Comparison of ENCODE assay signal across 24 mouse cellular contexts in the genomic region with DNA sequence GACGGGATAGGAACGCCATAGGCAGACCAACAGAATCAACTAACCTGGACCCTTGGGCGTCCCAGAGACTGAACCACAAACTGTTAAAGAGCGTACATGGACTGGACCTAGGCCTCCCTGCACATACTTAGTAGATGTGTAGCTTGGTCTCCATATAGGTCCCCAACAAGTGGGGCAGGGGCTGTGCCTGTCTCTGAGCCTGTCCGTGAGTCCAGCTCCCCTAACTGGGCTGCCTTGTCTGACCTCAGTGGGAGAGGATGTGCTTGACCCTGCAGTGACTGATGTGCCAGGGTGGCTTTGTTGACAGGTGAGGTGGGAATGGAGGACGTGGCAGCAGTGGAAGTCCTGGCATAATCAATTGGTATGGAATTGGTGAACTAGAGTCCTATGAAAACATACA. TPM values are rescaled to one million over a fixed set of nuclear protein-coding genes. Genes with fewer than 3 reads are reported as not detected.
DNase-seq lines count a peak whose midpoint lies in the region; ATAC-seq lines count a peak whose summit lies in the region.
"Had no signal": no experiment of that assay in that cellular context is flagged by ENCODE, and none has a peak within 500 bp of the region (broad histone marks: within the 10 kb centered on the region; RNA-seq: fewer than 3 reads in every experiment).

No protein-coding gene starts in this region.

- H3K27me3 ChIP-seq in limb, embryonic 11.5 days (ENCODE audit: control insufficient read depth, insufficient read depth, low read length): no peaks in the 10 kb centered on the region
- H3K27me3 ChIP-seq in limb, embryonic 10.5 days (ENCODE audit: low read depth, poor library complexity, severe bottlenecking): no peaks in the 10 kb centered on the region
- H3K27me3 ChIP-seq in midbrain, embryonic 11.5 days (ENCODE audit: control insufficient read depth, insufficient read depth, low read length): no peaks in the 10 kb centered on the region
- H3K27me3 ChIP-seq in midbrain, embryonic 10.5 days (ENCODE audit: low read depth, poor library complexity, severe bottlenecking): no peaks in the 10 kb centered on the region
- H3K27me3 ChIP-seq: embryonic facial prominence, embryonic 13.5 days; embryonic facial prominence, embryonic 15.5 days; forebrain, embryonic 12.5 days had no signal

- peak; percentile 18 for DNase-seq in limb, embryonic 11.5 days (ENCODE audit: low spot score)
- DNase-seq in limb, embryonic 10.5 days (ENCODE audit: low spot score): no peak
- peak; percentile 12 for DNase-seq in midbrain, embryonic 11.5 days (ENCODE audit: low spot score, missing footprints)
- no peak for DNase-seq in midbrain, embryonic 10.5 days (ENCODE audit: low spot score)
- DNase-seq in lung, postnatal 4 days: no peak
- DNase-seq: adrenal gland, adult 2 months; adrenal gland, postnatal 10 days; adrenal gland, postnatal 25 days; cerebellum, adult 11 months; cerebellum, adult 18-20 months; cerebellum, adult 8-10 months; cerebellum, adult 9-11 months; cerebellum, postnatal 14 days; cerebellum, postnatal 36 days; embryo, embryonic 11 days had no signal

- no peak overlapping the region for H3K9ac ChIP-seq in limb, embryonic 11.5 days (ENCODE audit: low read length)
- H3K9ac ChIP-seq in midbrain, embryonic 11.5 days (ENCODE audit: low read length): no peak overlapping the region
- H3K9ac ChIP-seq: embryonic facial prominence, embryonic 13.5 days; embryonic facial prominence, embryonic 15.5 days; forebrain, embryonic 12.5 days had no signal

- WGBS in limb, embryonic 11.5 days: 88% methylated on average over 6 of the region's 6 CpGs
- 85% methylated on average over 6 of the region's 6 CpGs for WGBS in limb, embryonic 10.5 days
- 87% methylated on average over 6 of the region's 6 CpGs for WGBS in midbrain, embryonic 11.5 days
- WGBS in midbrain, embryonic 10.5 days: 90% methylated on average over 6 of the region's 6 CpGs

- H3K4me1 ChIP-seq in limb, embryonic 11.5 days (ENCODE audit: control insufficient read depth, insufficient read depth, low read length): no peaks in the 10 kb centered on the region
- peaks cover 6% of the 10 kb centered on the region for H3K4me1 ChIP-seq in limb, embryonic 10.5 days
- no peaks in the 10 kb centered on the region for H3K4me1 ChIP-seq in midbrain, embryonic 11.5 days (ENCODE audit: control insufficient read depth, insufficient read depth, low read length)
- H3K4me1 ChIP-seq in midbrain, embryonic 10.5 days: 0 out of 2 replicates have a peak, but pooled peaks cover 3% of the 10 kb centered on the region
- H3K4me1 ChIP-seq: embryonic facial prominence, embryonic 13.5 days; embryonic facial prominence, embryonic 15.5 days; forebrain, embryonic 12.5 days had no signal

- H3K4me3 ChIP-seq in limb, embryonic 11.5 days (ENCODE audit: low read depth, low read length): no peak overlapping the region
- no peak overlapping the region for H3K4me3 ChIP-seq in limb, embryonic 10.5 days
- no peak overlapping the region for H3K4me3 ChIP-seq in midbrain, embryonic 11.5 days (ENCODE audit: low read depth, low read length)
- H3K4me3 ChIP-seq in midbrain, embryonic 10.5 days: no peak overlapping the region
- H3K4me3 ChIP-seq: embryonic facial prominence, embryonic 13.5 days; embryonic facial prominence, embryonic 15.5 days; erythroblast, embryonic 14.5 days; forebrain, embryonic 10.5 days; forebrain, embryonic 12.5 days had no signal

- H3K36me3 ChIP-seq in limb, embryonic 11.5 days (ENCODE audit: control insufficient read depth, insufficient read depth, low read length): no peaks in the 10 kb centered on the region
- peaks cover 7% of the 10 kb centered on the region for H3K36me3 ChIP-seq in limb, embryonic 10.5 days
- no peaks in the 10 kb centered on the region; the same call in 1 of the 2 replicates for H3K36me3 ChIP-seq in midbrain, embryonic 11.5 days (ENCODE audit: control insufficient read depth, insufficient read depth, low read length)
- peaks cover 7% of the 10 kb centered on the region; the same call in 1 of the 2 replicates for H3K36me3 ChIP-seq in midbrain, embryonic 10.5 days

- no peak for ATAC-seq in limb, embryonic 11.5 days (ENCODE audit: insufficient number of reproducible peaks, low FRiP score, low TSS enrichment, low read depth)
- ATAC-seq in midbrain, embryonic 11.5 days (ENCODE audit: low FRiP score): no peak
- ATAC-seq: forebrain, embryonic 14.5 days; forebrain, embryonic 16.5 days had no signal

- H3K27ac ChIP-seq in limb, embryonic 11.5 days (replicated peaks; ENCODE audit: low read depth, low read length): no peak overlapping the region
- no peak overlapping the region for H3K27ac ChIP-seq in limb, embryonic 10.5 days
- H3K27ac ChIP-seq in midbrain, embryonic 11.5 days (ENCODE audit: low read depth, low read length): no peak overlapping the region
- no peak overlapping the region for H3K27ac ChIP-seq in midbrain, embryonic 10.5 days (replicated peaks)
- H3K27ac ChIP-seq: embryonic facial prominence, embryonic 13.5 days; embryonic facial prominence, embryonic 15.5 days; forebrain, embryonic 10.5 days; forebrain, embryonic 12.5 days had no signal

- no peaks in the 10 kb centered on the region for H3K9me3 ChIP-seq in limb, embryonic 11.5 days (ENCODE audit: control insufficient read depth, low read length)
- no peaks in the 10 kb centered on the region for H3K9me3 ChIP-seq in limb, embryonic 10.5 days (replicated peaks)
- no peaks in the 10 kb centered on the region for H3K9me3 ChIP-seq in midbrain, embryonic 11.5 days (ENCODE audit: control insufficient read depth, low read length)
- no peaks in the 10 kb centered on the region for H3K9me3 ChIP-seq in midbrain, embryonic 10.5 days (replicated peaks)
- H3K9me3 ChIP-seq: embryonic facial prominence, embryonic 13.5 days; embryonic facial prominence, embryonic 15.5 days; forebrain, embryonic 10.5 days; forebrain, embryonic 12.5 days had no signal

- H3K4me2 ChIP-seq in limb, embryonic 11.5 days (ENCODE audit: low read depth, severe bottlenecking): no peak overlapping the region
- no peak overlapping the region for H3K4me2 ChIP-seq in midbrain, embryonic 11.5 days
- H3K4me2 ChIP-seq: embryonic facial prominence, embryonic 13.5 days; embryonic facial prominence, embryonic 15.5 days; forebrain, embryonic 12.5 days had no signal

RNA-seq across cellular contexts. Expression of gene Hacl1, which starts 51.5 kb away (rescaled TPM):
- 6.5 and 10.9 TPM in 2 replicates for polyA plus RNA-seq in limb, embryonic 11.5 days (2014; fragmentation: Nextera tagmentation; extraction: Ambion mirVana)
- polyA plus RNA-seq in limb, embryonic 10.5 days (2016; fragmentation: Nextera tagmentation; extraction: Ambion mirVana): 6.1 and 9.4 TPM in 2 replicates
- polyA plus RNA-seq in midbrain, embryonic 11.5 days (2014; fragmentation: Nextera tagmentation; extraction: Ambion mirVana): 9.6 and 10.9 TPM in 2 replicates
- polyA plus RNA-seq in midbrain, embryonic 10.5 days (2016; fragmentation: Nextera tagmentation; extraction: Ambion mirVana): 7.2 and 9.5 TPM in 2 replicates

RNA-seq across cellular contexts. Expression of gene Btd, which starts 51.7 kb away (rescaled TPM):
- 18.1 and 18.9 TPM in 2 replicates for polyA plus RNA-seq in limb, embryonic 11.5 days (2014; fragmentation: Nextera tagmentation; extraction: Ambion mirVana)
- 12.1 and 16.3 TPM in 2 replicates for polyA plus RNA-seq in limb, embryonic 10.5 days (2016; fragmentation: Nextera tagmentation; extraction: Ambion mirVana)
- polyA plus RNA-seq in midbrain, embryonic 11.5 days (2014; fragmentation: Nextera tagmentation; extraction: Ambion mirVana): 15.8 and 16.7 TPM in 2 replicates
- polyA plus RNA-seq in midbrain, embryonic 10.5 days (2016; fragmentation: Nextera tagmentation; extraction: Ambion mirVana): 15.5 and 16.4 TPM in 2 replicates

RNA-seq across cellular contexts. Expression of gene Gm49387, which starts 51.9 kb away (rescaled TPM):
- 1.0 and 1.6 TPM in 2 replicates for polyA plus RNA-seq in limb, embryonic 11.5 days (2014; fragmentation: Nextera tagmentation; extraction: Ambion mirVana)
- 0.36 and 0.50 TPM in 2 replicates for polyA plus RNA-seq in limb, embryonic 10.5 days (2016; fragmentation: Nextera tagmentation; extraction: Ambion mirVana)
- polyA plus RNA-seq in midbrain, embryonic 11.5 days (2014; fragmentation: Nextera tagmentation; extraction: Ambion mirVana): 1.3 TPM in 1 of 2 replicates, not detected in the other
- 0.12 and 1.4 TPM in 2 replicates for polyA plus RNA-seq in midbrain, embryonic 10.5 days (2016; fragmentation: Nextera tagmentation; extraction: Ambion mirVana)
- polyA plus RNA-seq: adrenal gland, adult 2 months; brain, embryonic 14.5 days; C2C12; erythroblast, embryonic 14.5 days; forebrain, embryonic 14.5 days; forebrain, embryonic 16.5 days had no signal

Comparison
In these comparisons a context has a peak if more than half of its experiments do, and no peak if none do; other contexts are left out.
1. DNase-seq: peak in limb, embryonic 11.5 days (single experiment) and midbrain, embryonic 11.5 days (single experiment); none in limb, embryonic 10.5 days (single experiment), midbrain, embryonic 10.5 days (single experiment) and lung, postnatal 4 days (0 of 2).